Mouse (Mus musculus) cortical plate, adult 2 months (tissue): Measurements from ENCODE around the gene Fnd3c2. TPM values are rescaled to one million over a fixed set of nuclear protein-coding genes. Genes with fewer than 3 reads are reported as not detected.
"Not testable (repeated sequence)": the region's sequence is repeated elsewhere in the genome, so short reads cannot be mapped to it uniquely, and the experiment has no call there.

Source experiments
- H3K27ac ChIP-seq: fragments of 200-500 bp; 2 replicates; pipeline ENCODE4 v1.5.1; 2012; ENCODE audit warnings: low read length, control low read depth, inconsistent platforms; ENCODE audit not compliant: insufficient read depth
- H3K4me1 ChIP-seq: fragments of 200-500 bp; 2 replicates; pipeline ENCODE4 v1.6.1; 2011; ENCODE audit warnings: low read length; ENCODE audit not compliant: control insufficient read depth, insufficient read depth
- H3K4me3 ChIP-seq: fragments of 200-500 bp; 2 replicates; pipeline ENCODE4 v1.5.1; 2011; ENCODE audit warnings: mild to moderate bottlenecking, low read length, control low read depth; ENCODE audit not compliant: insufficient read depth
- CTCF ChIP-seq: fragments of 200-500 bp; IDR thresholded peaks from 2 replicates; pipeline ENCODE4 v1.5.1; 2011; ENCODE audit warnings: mild to moderate bottlenecking, control low read depth, low read length; ENCODE audit not compliant: insufficient read depth; ENCODE audit errors: extremely low read depth
- POLR2A ChIP-seq: fragments of 200-500 bp; IDR thresholded peaks from 2 replicates; pipeline ENCODE4 v1.6.1; 2011; ENCODE audit warnings: mild to moderate bottlenecking, low read length, control low read depth; ENCODE audit not compliant: insufficient read depth; ENCODE audit errors: extremely low read depth
- polyA plus RNA-seq: library from polyadenylated mRNA; depleted of rRNA; stranded (reverse); fragments of >200 nt; gene quantifications from 2 replicates; pipeline ENCODE4 v1.2.3, GENCODE M21; 2012; rRNA removed

The Fnd3c2 gene
- not detected in 2 replicates for polyA plus RNA-seq

GRCm38 (mm10) chrX:106255276-106255675 lies at the start of gene Fnd3c2:
Gene Fnd3c2 (minus strand): TSS chrX:106255376.
- TF ChIP-seq POLR2A (no peak), CTCF (no peak)
- Histone ChIP-seq H3K4me3 (no peak within 1 kb of the TSS), H3K4me1 (no peaks in the 10 kb centered on the region)

DNA sequence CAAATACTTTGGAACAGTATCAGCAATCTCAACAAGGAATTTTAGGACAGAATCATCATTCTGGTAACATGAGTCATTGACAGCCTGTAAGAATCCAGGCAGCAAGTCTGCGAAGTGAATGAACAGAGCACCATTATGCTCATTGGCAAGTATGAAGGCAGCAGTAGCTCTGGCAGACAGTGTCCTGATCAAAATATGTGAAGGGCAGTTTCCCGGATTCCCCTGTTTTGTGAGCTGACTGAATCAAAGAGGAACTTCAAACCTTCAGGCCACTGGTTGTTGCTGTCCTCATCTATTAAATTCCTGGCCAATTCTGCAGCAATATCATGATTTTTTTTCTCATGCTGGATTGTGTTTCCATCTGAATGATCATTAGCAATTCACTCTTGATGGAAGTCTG lies 29.3 kb upstream of the Fnd3c2 start:
- Histone ChIP-seq H3K4me3 (no peak overlapping the region), H3K27ac (no peak overlapping the region), H3K4me1 (no peaks in the 10 kb centered on the region)
- TF ChIP-seq CTCF, result no peak
- TF ChIP-seq POLR2A, result no peak

More at GRCm38 (mm10) chrX:106255276-106255675, at the start of gene Fnd3c2:
- no peak within 1 kb of the TSS for H3K27ac ChIP-seq

GRCm38 (mm10) chrX:106221058-106221457 lies 34.1 kb downstream of the Fnd3c2 start, which contains the start of gene Taf9b:
Gene Taf9b (minus strand): TSS chrX:106221158.
- peak within 1 kb of the TSS; percentile 77 for H3K4me3 ChIP-seq
- H3K4me1 ChIP-seq, result no peaks in the 10 kb centered on the region
- TF ChIP-seq POLR2A, result no peak
- H3K27ac ChIP-seq, result peak within 1 kb of the TSS; percentile 96

GRCm38 (mm10) chrX:106219171-106220032 lies 35.8 kb downstream of the Fnd3c2 start:
- peak overlapping the region; percentile 96 for H3K27ac ChIP-seq
- TF ChIP-seq POLR2A (peak; percentile 30; the same call in 1 of the 2 replicates), CTCF (no peak)
- no peaks in the 10 kb centered on the region for H3K4me1 ChIP-seq
- peak overlapping the region; percentile 77 for H3K4me3 ChIP-seq

DNA sequence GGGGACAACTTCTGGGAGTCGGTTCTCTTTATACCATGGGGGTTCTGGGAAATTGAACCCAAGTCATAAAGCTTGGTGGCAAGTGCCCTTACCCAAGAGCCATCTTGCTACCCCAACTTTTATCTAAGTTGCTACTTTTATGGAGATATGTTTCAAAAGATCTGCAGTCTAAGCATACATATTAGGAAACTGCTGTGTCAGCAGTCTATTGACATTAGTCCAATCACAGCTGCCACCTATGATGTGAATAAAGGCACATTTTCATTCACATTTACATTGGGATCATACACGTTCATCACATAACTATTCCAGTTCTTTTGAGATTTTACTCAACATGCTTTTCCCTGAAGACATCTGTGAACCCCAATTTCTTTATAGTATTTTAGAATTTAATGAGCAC lies 46.1 kb downstream of the Fnd3c2 start:
- Histone ChIP-seq H3K4me1 (no peaks in the 10 kb centered on the region), H3K27ac (no peak overlapping the region), H3K4me3 (no peak overlapping the region)
- TF ChIP-seq CTCF, result no peak

DNA sequence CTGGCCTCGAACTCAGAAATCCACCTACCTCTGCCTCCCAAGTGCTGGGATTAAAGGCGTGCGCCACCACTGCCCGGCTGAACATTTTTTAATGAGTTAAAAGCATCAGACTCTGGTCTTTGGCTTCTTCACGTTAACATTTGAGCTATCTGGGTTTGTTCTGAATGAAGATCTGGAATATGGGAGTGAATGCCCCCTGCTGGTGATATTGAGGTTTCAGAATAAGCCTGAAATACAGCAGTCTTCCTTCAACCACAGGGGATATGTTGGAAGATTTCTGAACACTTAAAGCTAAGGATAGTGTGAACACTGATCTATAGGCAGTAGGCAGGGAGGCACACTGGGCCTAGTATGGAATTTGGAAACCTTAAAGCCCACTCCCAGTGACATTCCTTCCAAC lies 56.3 kb downstream of the Fnd3c2 start:
- no peak overlapping the region for H3K27ac ChIP-seq
- no peak for TF ChIP-seq POLR2A
- TF ChIP-seq CTCF, result no peak
- no peaks in the 10 kb centered on the region for H3K4me1 ChIP-seq
- no peak overlapping the region for H3K4me3 ChIP-seq

GRCm38 (mm10) chrX:106197308-106197707 lies 57.9 kb downstream of the Fnd3c2 start:
- Histone ChIP-seq H3K4me3 (no peak overlapping the region), H3K27ac (no peak overlapping the region), H3K4me1 (no peaks in the 10 kb centered on the region)
- TF ChIP-seq CTCF (0 out of 2 replicates have a peak, but pooled peaks have one; percentile 3), POLR2A (no peak)

DNA sequence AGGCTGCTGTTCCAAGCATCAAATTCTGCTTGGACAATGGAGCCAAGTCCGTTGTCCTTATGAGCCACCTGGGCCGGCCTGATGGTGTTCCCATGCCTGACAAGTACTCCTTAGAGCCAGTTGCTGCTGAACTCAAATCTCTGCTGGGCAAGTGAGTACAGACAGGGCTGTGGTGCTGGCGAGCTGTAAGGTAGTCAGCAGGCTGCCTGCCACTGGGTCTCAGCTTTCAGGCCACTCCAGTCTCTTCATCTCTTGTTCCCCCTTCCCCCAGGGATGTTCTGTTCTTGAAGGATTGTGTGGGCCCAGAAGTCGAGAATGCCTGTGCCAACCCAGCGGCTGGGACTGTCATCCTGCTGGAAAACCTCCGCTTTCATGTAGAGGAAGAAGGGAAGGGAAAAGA lies 60.8 kb downstream of the Fnd3c2 start:
- H3K4me1 ChIP-seq, H3K27ac ChIP-seq, H3K4me3 ChIP-seq: not testable (repeated sequence)

DNA sequence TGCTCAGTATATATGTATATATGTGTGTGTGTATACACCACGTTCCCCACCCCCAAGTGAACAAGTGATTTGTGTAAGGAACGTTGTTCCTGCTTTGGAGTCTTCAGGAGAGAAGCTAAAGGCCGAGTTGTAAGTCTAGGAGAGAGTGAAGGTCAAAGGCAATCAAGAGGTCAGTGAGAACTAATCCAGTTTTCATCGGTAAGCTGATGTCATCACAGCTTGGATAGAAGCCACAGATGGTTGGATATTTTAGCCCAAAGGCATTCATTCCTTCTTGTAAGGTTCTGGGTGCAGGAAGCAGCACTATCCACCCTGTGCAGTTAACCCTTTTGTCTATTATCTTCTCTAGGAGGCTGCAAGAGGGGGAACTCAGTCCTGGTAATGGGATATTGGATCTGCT lies 65.1 kb downstream of the Fnd3c2 start:
- TF ChIP-seq CTCF (no peak), POLR2A (no peak)
- Histone ChIP-seq H3K4me3 (no peak overlapping the region), H3K4me1 (peaks cover 3% of the 10 kb centered on the region; the same call in 1 of the 2 replicates), H3K27ac (no peak overlapping the region)

GRCm38 (mm10) chrX:106189356-106189755 lies 65.8 kb downstream of the Fnd3c2 start:
- TF ChIP-seq CTCF (no peak), POLR2A (no peak)
- H3K27ac ChIP-seq, result no peak overlapping the region

More at GRCm38 (mm10) chrX:106189356-106189755, 65.8 kb downstream of the Fnd3c2 start:
- no peak overlapping the region; the same call in 1 of the 2 replicates for H3K4me3 ChIP-seq
- peaks cover 3% of the 10 kb centered on the region; the same call in 1 of the 2 replicates for H3K4me1 ChIP-seq
